Mouse (Mus musculus) midbrain, embryonic 14.5 days (tissue): ENCODE results near the gene Cpsf6. TPM values are rescaled to one million over a fixed set of nuclear protein-coding genes. Genes with fewer than 3 reads are reported as not detected.

Experiments used
- ATAC-seq: fragments of 200-750 bp; cut with Nextera tagmentation; 2 replicates; pipeline ENCODE4 v1.8.0; 2017; ENCODE audit warnings: moderate number of reproducible peaks, moderate library complexity; ENCODE audit not compliant: low FRiP score, low TSS enrichment
- DNase-seq: peaks from one replicate; pipeline ENCODE4 v3.0.0-alpha.2; 2015
- H3K27ac ChIP-seq: fragments of 300-500 bp; sonication (generic); replicated peaks from 2 replicates; pipeline ENCODE4 v1.5.1; 2014; ENCODE audit warnings: mild to moderate bottlenecking, low read depth, low read length, moderate library complexity
- H3K27me3 ChIP-seq: fragments of 300-500 bp; sonication (generic); 2 replicates; pipeline ENCODE4 v1.6.1; 2014; ENCODE audit warnings: low read length, control low read depth, mixed read lengths; ENCODE audit not compliant: control insufficient read depth, insufficient read depth
- H3K36me3 ChIP-seq: fragments of 300-500 bp; sonication (generic); 2 replicates; pipeline ENCODE4 v1.6.1; 2014; ENCODE audit warnings: low read length, control low read depth; ENCODE audit not compliant: control insufficient read depth, insufficient read depth
- H3K4me1 ChIP-seq: fragments of 300-500 bp; sonication (generic); 2 replicates; pipeline ENCODE4 v1.6.1; 2014; ENCODE audit warnings: mild to moderate bottlenecking, antibody characterized with exemption, low read length, control low read depth; ENCODE audit not compliant: control insufficient read depth, insufficient read depth
- H3K4me2 ChIP-seq: fragments of 300-500 bp; sonication (generic); 2 replicates; pipeline ENCODE4 v1.6.1; 2014; ENCODE audit warnings: mild to moderate bottlenecking, low read length, moderate library complexity
- H3K4me3 ChIP-seq: fragments of 300-500 bp; sonication (generic); replicated peaks from 2 replicates; pipeline ENCODE4 v1.5.1; 2014; ENCODE audit warnings: low read depth, low read length
- H3K9ac ChIP-seq: fragments of 300-500 bp; sonication (generic); replicated peaks from 2 replicates; pipeline ENCODE4 v1.6.1; 2014; ENCODE audit warnings: mild to moderate bottlenecking, low read length, moderate library complexity
- H3K9me3 ChIP-seq: fragments of 300-500 bp; sonication (generic); 2 replicates; pipeline ENCODE4 v1.6.1; 2016; ENCODE audit warnings: low read length, control low read depth, mixed read lengths; ENCODE audit not compliant: control insufficient read depth
- WGBS: fragments of 180-500 bp; shearing (Covaris S2); extraction: QIAGEN DNeasy Blood & Tissue Kit; methylation state at CpG from one replicate; pipeline ENCODE4 v1.1.7; 2014; 5-methylcytosine and 5-hydroxymethylcytosine counted together
- polyA plus RNA-seq: library from polyadenylated mRNA; unstranded; fragments of >200 nt; fragmentation: Nextera tagmentation; extraction: Ambion mirVana; gene quantifications from 2 replicates; pipeline ENCODE4 v1.2.1, GENCODE M21; 2014

Gene Cpsf6
- polyA plus RNA-seq, 1 experiment from 2014 or later, result 213 TPM

GRCm38 (mm10) chr10:117416095-117416494, 36.3 kb upstream of the Cpsf6 start:
- peaks cover 19% of the 10 kb centered on the region for H3K4me1 ChIP-seq
- H3K27ac ChIP-seq, result no peak overlapping the region
- no peak overlapping the region for H3K9ac ChIP-seq
- no peaks in the 10 kb centered on the region for H3K27me3 ChIP-seq
- H3K4me2 ChIP-seq, result no peak overlapping the region
- H3K9me3 ChIP-seq, result no peaks in the 10 kb centered on the region
- ATAC-seq (no peak), DNase-seq (no peak)
- WGBS, result 90% methylated on average over 9 of the region's 9 CpGs
- no peaks in the 10 kb centered on the region for H3K36me3 ChIP-seq
- no peak overlapping the region for H3K4me3 ChIP-seq

GRCm38 (mm10) chr10:117415364-117416057, 35.7 kb upstream of the Cpsf6 start:
- DNase-seq, result no peak
- Histone ChIP-seq H3K4me3 (no peak overlapping the region), H3K4me1 (peaks cover 19% of the 10 kb centered on the region), H3K4me2 (no peak overlapping the region), H3K27ac (no peak overlapping the region), H3K27me3 (no peaks in the 10 kb centered on the region), H3K36me3 (no peaks in the 10 kb centered on the region), H3K9ac (no peak overlapping the region), H3K9me3 (no peaks in the 10 kb centered on the region)
- 95% methylated on average over 6 of the region's 6 CpGs for WGBS
- no peak for ATAC-seq

GRCm38 (mm10) chr10:117414726-117415125, 34.9 kb upstream of the Cpsf6 start:
- no peak overlapping the region for H3K4me2 ChIP-seq
- DNase-seq (no peak), ATAC-seq (no peak)
- H3K4me1 ChIP-seq, result peaks cover 19% of the 10 kb centered on the region
- H3K9me3 ChIP-seq, result no peaks in the 10 kb centered on the region
- H3K27ac ChIP-seq, result no peak overlapping the region
- H3K4me3 ChIP-seq, result no peak overlapping the region
- H3K27me3 ChIP-seq, result no peaks in the 10 kb centered on the region
- no peaks in the 10 kb centered on the region for H3K36me3 ChIP-seq
- H3K9ac ChIP-seq, result no peak overlapping the region
- WGBS, result 81% methylated on average over 1 of the region's 1 CpGs

GRCm38 (mm10) chr10:117413562-117414527, 34.0 kb upstream of the Cpsf6 start:
- Histone ChIP-seq H3K27me3 (no peaks in the 10 kb centered on the region), H3K36me3 (no peaks in the 10 kb centered on the region), H3K4me1 (peaks cover 17% of the 10 kb centered on the region), H3K4me3 (no peak overlapping the region), H3K9me3 (no peaks in the 10 kb centered on the region), H3K9ac (no peak overlapping the region), H3K27ac (no peak overlapping the region), H3K4me2 (no peak overlapping the region)
- 68% methylated on average over 13 of the region's 13 CpGs for WGBS
- DNase-seq (no peak), ATAC-seq (no peak)

- peaks cover 5% of the 10 kb centered on the region for H3K4me1 ChIP-seq
- 85% methylated on average over 7 of the region's 7 CpGs for WGBS
- H3K27ac ChIP-seq, result no peak overlapping the region
- ATAC-seq (no peak), DNase-seq (no peak)
- no peaks in the 10 kb centered on the region for H3K27me3 ChIP-seq
- H3K9me3 ChIP-seq, result no peaks in the 10 kb centered on the region
- H3K9ac ChIP-seq, result no peak overlapping the region
- no peaks in the 10 kb centered on the region for H3K36me3 ChIP-seq
- no peak overlapping the region for H3K4me3 ChIP-seq
- no peak overlapping the region for H3K4me2 ChIP-seq
Observed at GRCm38 (mm10) chr10:117412474-117413057, 32.8 kb upstream of the Cpsf6 start.

GRCm38 (mm10) chr10:117411716-117412473, 32.1 kb upstream of the Cpsf6 start:
- no peak for DNase-seq
- no peaks in the 10 kb centered on the region for H3K36me3 ChIP-seq
- H3K9ac ChIP-seq, result no peak overlapping the region
- ATAC-seq, result no peak
- H3K9me3 ChIP-seq, result no peaks in the 10 kb centered on the region
- no peak overlapping the region for H3K4me2 ChIP-seq
- no peak overlapping the region for H3K4me3 ChIP-seq
- H3K27ac ChIP-seq, result no peak overlapping the region
- no peaks in the 10 kb centered on the region for H3K4me1 ChIP-seq
- H3K27me3 ChIP-seq, result no peaks in the 10 kb centered on the region
- 36% methylated on average over 16 of the region's 16 CpGs for WGBS

- Histone ChIP-seq H3K4me1 (no peaks in the 10 kb centered on the region), H3K27ac (no peak overlapping the region), H3K9ac (no peak overlapping the region), H3K4me2 (no peak overlapping the region), H3K4me3 (no peak overlapping the region), H3K36me3 (no peaks in the 10 kb centered on the region), H3K27me3 (no peaks in the 10 kb centered on the region), H3K9me3 (no peaks in the 10 kb centered on the region)
- no peak for ATAC-seq
- peak; percentile 32 for DNase-seq
- WGBS, result 22% methylated on average over 6 of the region's 6 CpGs
Observed at GRCm38 (mm10) chr10:117411131-117411530, 31.3 kb upstream of the Cpsf6 start.

GRCm38 (mm10) chr10:117410481-117411048, 30.8 kb upstream of the Cpsf6 start:
- Histone ChIP-seq H3K9me3 (no peaks in the 10 kb centered on the region), H3K4me2 (no peak overlapping the region), H3K27me3 (no peaks in the 10 kb centered on the region), H3K4me1 (no peaks in the 10 kb centered on the region), H3K36me3 (no peaks in the 10 kb centered on the region), H3K9ac (no peak overlapping the region), H3K27ac (no peak overlapping the region), H3K4me3 (no peak overlapping the region)
- no peak for ATAC-seq
- WGBS, result 84% methylated on average over 6 of the region's 6 CpGs
- DNase-seq, result no peak
